Mouse (Mus musculus): Measurements from ENCODE around the gene Cgn. TPM values are rescaled to one million over a fixed set of nuclear protein-coding genes. Genes with fewer than 3 reads are reported as not detected.
"Not testable (repeated sequence)": the region's sequence is repeated elsewhere in the genome, so short reads cannot be mapped to it uniquely, and the experiment has no call there.

Gene Cgn
- total RNA-seq, 2 experiments from 2014 or later, result 17.1 to 17.9 TPM

GRCm38 (mm10) chr3:94792258-94792657 lies 6.0 kb upstream of the Cgn start:
- intact Hi-C loops (cut with DNase I), result no loop called here
- DNase-seq, result no peak

GRCm38 (mm10) chr3:94789516-94789915 lies 3.2 kb upstream of the Cgn start:
- DNase-seq, result peak; percentile 56
- intact Hi-C loops (cut with DNase I), result no loop called here

- intact Hi-C loops (cut with DNase I), result no loop called here
- DNase-seq, result no peak
Measured at GRCm38 (mm10) chr3:94789071-94789470, 2.8 kb upstream of the Cgn start.

GRCm38 (mm10) chr3:94787122-94787780 lies 959 bp upstream of the Cgn start:
- DNase-seq, result peak; percentile 21
- intact Hi-C loops (cut with DNase I), result no loop called here

- no peak for DNase-seq
- intact Hi-C loops (cut with DNase I), result no loop called here
Measured at GRCm38 (mm10) chr3:94785958-94786357, 334 bp downstream of the Cgn start.

GRCm38 (mm10) chr3:94784171-94784701 lies 2.1 kb downstream of the Cgn start:
- no peak for DNase-seq
- intact Hi-C loops (cut with DNase I), result no loop called here

GRCm38 (mm10) chr3:94783462-94783931 lies 2.8 kb downstream of the Cgn start:
- DNase-seq, result peak; percentile 68
- intact Hi-C loops (cut with DNase I), result no loop called here

GRCm38 (mm10) chr3:94782936-94783335 lies 3.4 kb downstream of the Cgn start:
- intact Hi-C loops (cut with DNase I), result no loop called here
- no peak for DNase-seq

GRCm38 (mm10) chr3:94781356-94781755 lies 4.9 kb downstream of the Cgn start:
- intact Hi-C loops (cut with DNase I), result no loop called here
- no peak for DNase-seq

- intact Hi-C loops (cut with DNase I), result no loop called here
- DNase-seq, result no peak
Measured at GRCm38 (mm10) chr3:94775886-94776285, 10.4 kb downstream of the Cgn start.

- DNase-seq, result no peak
- intact Hi-C loops (cut with DNase I), result no loop called here
Measured at GRCm38 (mm10) chr3:94774039-94774438, 12.3 kb downstream of the Cgn start.

GRCm38 (mm10) chr3:94765456-94765855 lies 20.8 kb downstream of the Cgn start:
- DNase-seq; intact Hi-C loops (cut with DNase I): not testable (repeated sequence)

GRCm38 (mm10) chr3:94764545-94765292 lies 21.6 kb downstream of the Cgn start:
- intact Hi-C loops (cut with DNase I), result not testable (repeated sequence)

GRCm38 (mm10) chr3:94758427-94758826 lies 27.9 kb downstream of the Cgn start:
- intact Hi-C loops (cut with DNase I); DNase-seq: not testable (repeated sequence)

More at GRCm38 (mm10) chr3:94764545-94765292, 21.6 kb downstream of the Cgn start:
- not testable (repeated sequence) for DNase-seq

GRCm38 (mm10) chr3:94758056-94758409 lies 28.3 kb downstream of the Cgn start:
- peak; percentile 18 for DNase-seq
- intact Hi-C loops (cut with DNase I), result not testable (repeated sequence)

GRCm38 (mm10) chr3:94757251-94758055 lies 28.8 kb downstream of the Cgn start:
- DNase-seq; intact Hi-C loops (cut with DNase I): not testable (repeated sequence)

- intact Hi-C loops (cut with DNase I), result no loop called here
- no peak for DNase-seq
Measured at GRCm38 (mm10) chr3:94745691-94746090, 40.6 kb downstream of the Cgn start.

- intact Hi-C loops (cut with DNase I); DNase-seq: not testable (repeated sequence)
Measured at GRCm38 (mm10) chr3:94723637-94724036, 62.7 kb downstream of the Cgn start.

GRCm38 (mm10) chr3:94718253-94718652 lies 68.0 kb downstream of the Cgn start:
- intact Hi-C loops (cut with DNase I); DNase-seq: not testable (repeated sequence)

GRCm38 (mm10) chr3:94713424-94713823 lies 72.9 kb downstream of the Cgn start:
- intact Hi-C loops (cut with DNase I); DNase-seq: not testable (repeated sequence)

- intact Hi-C loops (cut with DNase I); DNase-seq: not testable (repeated sequence)
Measured at GRCm38 (mm10) chr3:94710591-94710990, 75.7 kb downstream of the Cgn start.
